Mouse (Mus musculus) CH12.LX (cell line): Measurements from ENCODE around the gene Medag. TPM values are rescaled to one million over a fixed set of nuclear protein-coding genes. Genes with fewer than 3 reads are reported as not detected.

Experiments used
- DNase-seq: peaks from one replicate; pipeline ENCODE4 v3.0.0-alpha.2; 2013; ENCODE audit errors: extremely low read depth
- H3K27ac ChIP-seq: 2 replicates; pipeline ENCODE4 v1.5.1; 2012; ENCODE audit warnings: low read depth, mild to moderate bottlenecking, control low read depth, moderate library complexity; ENCODE audit not compliant: insufficient read depth
- H3K27me3 ChIP-seq: replicated peaks from 2 replicates; pipeline ENCODE3; 2012; ENCODE audit warnings: inconsistent platforms
- H3K36me3 ChIP-seq, 2 experiments: replicated peaks in 1 of 2; 2 replicates each; pipeline versions ENCODE3 to v1.6.1; 2012; ENCODE audit warnings: inconsistent platforms in 1 of 2, low read length in 1 of 2, mild to moderate bottlenecking in 1 of 2, mixed read lengths in 1 of 2, moderate library complexity in 1 of 2; ENCODE audit not compliant: control insufficient read depth in 1 of 2, insufficient read depth in 1 of 2
- H3K4me1 ChIP-seq, 2 experiments: 2 replicates each; pipeline ENCODE4 v1.6.1; 2012; ENCODE audit warnings: inconsistent platforms in 1 of 2, moderate library complexity in 1 of 2; ENCODE audit not compliant: insufficient read depth in 2 of 2, control insufficient read depth in 1 of 2
- H3K4me2 ChIP-seq: 2 replicates; pipeline ENCODE4 v1.6.1; 2012; ENCODE audit warnings: low read depth, mild to moderate bottlenecking, control low read depth; ENCODE audit not compliant: poor library complexity, insufficient read depth, severe bottlenecking
- H3K4me3 ChIP-seq, 3 experiments: fragments of 150-350 bp in 1 of 3; sonication (generic) in 1 of 3; replicated peaks in 1 of 3; 2 replicates each; pipeline versions ENCODE3 to v1.5.1; 2011 to 2012; ENCODE audit warnings: low read depth in 2 of 3, low read length in 2 of 3, mild to moderate bottlenecking in 2 of 3, moderate library complexity in 2 of 3, control low read depth in 1 of 3, improper control_type of control experiment in 1 of 3, inconsistent platforms in 1 of 3, mixed read lengths in 1 of 3; ENCODE audit not compliant: poor library complexity in 1 of 3
- H3K79me2 ChIP-seq: replicated peaks from 2 replicates; pipeline ENCODE4 v1.6.1; 2012; ENCODE audit warnings: mild to moderate bottlenecking, moderate library complexity; ENCODE audit not compliant: control insufficient read depth, poor library complexity, insufficient read depth, severe bottlenecking; ENCODE audit errors: extremely low read depth
- H3K9ac ChIP-seq: 2 replicates; pipeline ENCODE4 v1.6.1; 2012; ENCODE audit warnings: low read depth, mild to moderate bottlenecking, control low read depth, moderate library complexity; ENCODE audit not compliant: insufficient read depth
- H3K9me3 ChIP-seq: replicated peaks from 2 replicates; pipeline ENCODE3; 2012; ENCODE audit warnings: low read length, inconsistent platforms, mixed read lengths
- CTCF ChIP-seq, 2 experiments: IDR thresholded peaks in 1 of 2; conservative IDR thresholded peaks in 1 of 2; 2 replicates each; pipeline ENCODE4 v1.5.1; 2011 to 2012; ENCODE audit warnings: low read depth in 2 of 2, low read length in 2 of 2, improper control_type of control experiment in 1 of 2, inconsistent platforms in 1 of 2, mild to moderate bottlenecking in 1 of 2, moderate library complexity in 1 of 2
- E2F4 ChIP-seq: IDR thresholded peaks from 2 replicates; pipeline ENCODE4 v1.6.1; 2011; ENCODE audit warnings: low read depth, low read length, improper control_type of control experiment; ENCODE audit not compliant: insufficient replicate concordance
- ELF1 ChIP-seq: IDR thresholded peaks from 2 replicates; pipeline ENCODE4 v1.6.1; 2014; ENCODE audit warnings: low read depth, mild to moderate bottlenecking, inconsistent platforms, low read length, improper control_type of control experiment
- EP300 ChIP-seq: IDR thresholded peaks from 2 replicates; pipeline ENCODE4 v1.6.1; 2011; ENCODE audit warnings: low read length, improper control_type of control experiment
- ETS1 ChIP-seq: conservative IDR thresholded peaks from 2 replicates; pipeline ENCODE4 v1.6.1; 2012; ENCODE audit warnings: low read depth, mild to moderate bottlenecking, inconsistent platforms, low read length, improper control_type of control experiment, moderate library complexity
- GABPA ChIP-seq: IDR thresholded peaks from 2 replicates; pipeline ENCODE4 v1.6.1; 2012; ENCODE audit warnings: low read depth, low read length, improper control_type of control experiment, inconsistent platforms; ENCODE audit not compliant: insufficient replicate concordance
- IRF4 ChIP-seq: IDR thresholded peaks from 2 replicates; pipeline ENCODE4 v1.6.1; 2014; ENCODE audit warnings: low read depth, mild to moderate bottlenecking, inconsistent platforms, low read length, improper control_type of control experiment
- MAZ ChIP-seq: IDR thresholded peaks from 2 replicates; pipeline ENCODE4 v1.6.1; 2012; ENCODE audit warnings: low read depth, mild to moderate bottlenecking, inconsistent platforms, low read length, improper control_type of control experiment, moderate library complexity
- MYC ChIP-seq: IDR thresholded peaks from 2 replicates; pipeline ENCODE4 v1.6.1; 2011; ENCODE audit warnings: low read depth, mild to moderate bottlenecking, improper control_type of control experiment, low read length
- NELFE ChIP-seq: IDR thresholded peaks from 2 replicates; pipeline ENCODE4 v1.6.1; 2011; ENCODE audit warnings: low read depth, low read length, improper control_type of control experiment
- NRF1 ChIP-seq: IDR thresholded peaks from 2 replicates; pipeline ENCODE4 v1.6.1; 2014; ENCODE audit warnings: low read depth, mild to moderate bottlenecking, inconsistent platforms, low read length, improper control_type of control experiment, moderate library complexity
- POLR2A ChIP-seq: IDR thresholded peaks from 2 replicates; pipeline ENCODE4 v1.6.1; 2011; ENCODE audit warnings: low read depth, mild to moderate bottlenecking, improper control_type of control experiment, low read length
- POLR2AphosphoS2 ChIP-seq: IDR thresholded peaks from 2 replicates; pipeline ENCODE4 v1.6.1; 2011; ENCODE audit warnings: low read depth, low read length, improper control_type of control experiment
- RAD21 ChIP-seq: IDR thresholded peaks from 2 replicates; pipeline ENCODE4 v1.6.1; 2011; ENCODE audit warnings: low read depth, mild to moderate bottlenecking, low read length, improper control_type of control experiment, moderate library complexity
- SMC3 ChIP-seq: IDR thresholded peaks from 2 replicates; pipeline ENCODE4 v1.6.1; 2011; ENCODE audit warnings: low read depth, low read length, improper control_type of control experiment
- TCF12 ChIP-seq: IDR thresholded peaks from 2 replicates; pipeline ENCODE4 v1.6.1; 2014; ENCODE audit warnings: low read depth, mild to moderate bottlenecking, inconsistent platforms, low read length, improper control_type of control experiment
- UBTF ChIP-seq: IDR thresholded peaks from 2 replicates; pipeline ENCODE4 v1.6.1; 2012; ENCODE audit warnings: low read depth, mild to moderate bottlenecking, inconsistent platforms, low read length, improper control_type of control experiment, moderate library complexity
- ZKSCAN1 ChIP-seq: IDR thresholded peaks from 2 replicates; pipeline ENCODE4 v1.6.1; 2012; ENCODE audit warnings: low read depth, inconsistent platforms, low read length, improper control_type of control experiment, borderline replicate concordance
- ZMIZ1 ChIP-seq: IDR thresholded peaks from 2 replicates; pipeline ENCODE4 v1.6.1; 2012; ENCODE audit warnings: low read depth, mild to moderate bottlenecking, inconsistent platforms, low read length, improper control_type of control experiment
- dilution Hi-C: fragments of 300-500 bp; cut with MboI; formaldehyde crosslinking; loops from 2 replicates; pipeline ENCODE4 v1.14.3; 2020; ENCODE audit warnings: low sequenced_read_pairs; ENCODE audit not compliant: extremely low pct_unique_long_range_greater_than_20kb, extremely low pct_ligation_motif_present
- in situ Hi-C: fragments of 300-500 bp; cut with MboI; formaldehyde crosslinking; loops from 3 replicates; pipeline ENCODE4 v1.14.3; 2019; ENCODE audit warnings: low sequenced_read_pairs, low pct_ligation_motif_present, low pct_unique_long_range_greater_than_20kb, mixed read lengths
- polyA plus RNA-seq: library from polyadenylated mRNA; unstranded; fragments of >175 nt; gene quantifications from 2 replicates; pipeline ENCODE4 v1.2.1, GENCODE M21; 2012; ENCODE audit warnings: low read depth; ENCODE audit not compliant: insufficient read length
- total RNA-seq, 2 experiments: library from RNA; depleted of rRNA; stranded (reverse); fragments of 300-350 nt in 1 of 2; fragments of >200 nt in 1 of 2; gene quantifications; 2 replicates each; pipeline ENCODE4 v1.2.3; 2012 to 2014

Medag gene
- total and polyA plus RNA-seq, 3 experiments: not detected

GRCm38 (mm10) chr5:149447733-149448132, 36.2 kb downstream of the Medag start:
- Histone ChIP-seq H3K4me3 (no peak overlapping the region), H3K36me3 (no peaks in the 10 kb centered on the region), H3K27me3 (no peaks in the 10 kb centered on the region), H3K79me2 (no peaks in the 10 kb centered on the region), H3K4me2 (no peak overlapping the region), H3K9me3 (peaks cover 3% of the 10 kb centered on the region), H3K27ac (no peak overlapping the region), H3K4me1 (no peaks in the 10 kb centered on the region), H3K9ac (no peak overlapping the region)
- TF ChIP-seq CTCF (conservative IDR thresholded peaks at IDR 0.05 in 1 of 2, IDR thresholded peaks at IDR 0.05 in 1 of 2; ENCODE audit: low read depth in 2 of 2, low read length in 2 of 2) (peak in 1 of 2 experiments; percentile 51; a peak in 2 of 4 replicates), TCF12 (no peak)
- dilution Hi-C loops (no loop called here), in situ Hi-C loops (no loop called here)
- no peak for DNase-seq

DNA sequence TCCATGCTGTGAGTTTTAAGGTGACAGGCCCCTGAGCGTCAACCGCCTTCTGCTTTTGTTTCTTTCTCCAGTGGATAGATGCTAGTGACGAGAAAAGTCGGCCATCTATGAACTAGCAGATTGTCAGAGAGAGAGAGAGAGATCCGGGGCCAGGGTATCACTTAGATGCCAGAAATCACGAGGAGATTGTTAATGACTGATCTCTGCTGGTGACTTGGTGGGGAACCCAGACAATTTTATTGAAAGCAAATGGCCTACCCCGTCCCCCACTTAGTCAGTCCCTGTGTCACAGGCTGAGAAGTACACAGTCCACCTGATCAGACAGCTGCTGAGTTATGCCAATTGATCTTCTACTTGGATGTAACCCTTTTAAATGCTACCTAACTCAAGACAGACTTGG, 37.9 kb downstream of the Medag start:
- Histone ChIP-seq H3K27ac (no peak overlapping the region), H3K79me2 (no peaks in the 10 kb centered on the region), H3K9ac (no peak overlapping the region), H3K4me3 (no peak overlapping the region), H3K9me3 (peaks cover 5% of the 10 kb centered on the region), H3K27me3 (no peaks in the 10 kb centered on the region), H3K4me1 (no peaks in the 10 kb centered on the region), H3K4me2 (no peak overlapping the region), H3K36me3 (no peaks in the 10 kb centered on the region)
- TF ChIP-seq ZMIZ1 (no peak), E2F4 (no peak), POLR2AphosphoS2 (no peak), ELF1 (no peak), NELFE (no peak), UBTF (no peak), TCF12 (no peak), EP300 (no peak), ETS1 (no peak), NRF1 (no peak), POLR2A (no peak), MYC (no peak), GABPA (no peak), MAZ (no peak), CTCF (conservative IDR thresholded peaks at IDR 0.05 in 1 of 2, IDR thresholded peaks at IDR 0.05 in 1 of 2; ENCODE audit: low read depth in 2 of 2, low read length in 2 of 2) (no peak), ZKSCAN1 (no peak), SMC3 (no peak), IRF4 (no peak), RAD21 (no peak)
- in situ Hi-C loops (no loop called here), dilution Hi-C loops (no loop called here)
- DNase-seq: no peak
